Mouse (Mus musculus) heart, postnatal 0 days (tissue): ENCODE measurements around the gene Rhbdd2. TPM values are rescaled to one million over a fixed set of nuclear protein-coding genes. Genes with fewer than 3 reads are reported as not detected.
A peak's percentile ranks its signal among the peaks of the same experiment; 100 is the strongest.

ENCODE experiments used
- ATAC-seq: fragments of 200-750 bp; cut with Nextera tagmentation; 2 replicates; pipeline ENCODE4 v1.8.0; 2017; ENCODE audit warnings: low read depth, moderate number of reproducible peaks, moderate library complexity; ENCODE audit not compliant: insufficient read depth
- DNase-seq: peaks from one replicate; pipeline ENCODE4 v3.0.0-alpha.2; 2016; ENCODE audit warnings: low spot score
- H3K27ac ChIP-seq: fragments of 300-500 bp; sonication (generic); 2 replicates; pipeline ENCODE4 v1.5.1; 2014; ENCODE audit warnings: low read depth, mild to moderate bottlenecking
- H3K27me3 ChIP-seq: fragments of 300-500 bp; sonication (generic); 2 replicates; pipeline ENCODE4 v1.6.1; 2014; ENCODE audit warnings: low read length, mixed read lengths; ENCODE audit not compliant: control insufficient read depth, insufficient read depth
- H3K36me3 ChIP-seq: fragments of 300-500 bp; sonication (generic); replicated peaks from 2 replicates; pipeline ENCODE4 v1.6.1; 2014; ENCODE audit warnings: low read length, mixed read lengths; ENCODE audit not compliant: control insufficient read depth, insufficient read depth
- H3K4me1 ChIP-seq: fragments of 300-500 bp; sonication (generic); 2 replicates; pipeline ENCODE4 v1.6.1; 2014; ENCODE audit warnings: antibody characterized with exemption; ENCODE audit not compliant: control insufficient read depth, insufficient read depth
- H3K4me2 ChIP-seq: fragments of 300-500 bp; sonication (generic); 2 replicates; pipeline ENCODE4 v1.6.1; 2014; ENCODE audit warnings: low read depth, mild to moderate bottlenecking, low read length, moderate library complexity
- H3K4me3 ChIP-seq: fragments of 300-500 bp; sonication (generic); 2 replicates; pipeline ENCODE4 v1.5.1; 2014; ENCODE audit warnings: low read depth, low read length
- H3K9ac ChIP-seq: fragments of 300-500 bp; sonication (generic); replicated peaks from 2 replicates; pipeline ENCODE4 v1.6.1; 2014; ENCODE audit warnings: low read depth, low read length, mixed read lengths
- H3K9me3 ChIP-seq: fragments of 300-500 bp; sonication (generic); replicated peaks from 2 replicates; pipeline ENCODE4 v1.6.1; 2016; ENCODE audit warnings: low read length; ENCODE audit not compliant: control insufficient read depth
- CTCF ChIP-seq: IDR thresholded peaks from 2 replicates; pipeline ENCODE4 v1.5.1; 2016; ENCODE audit warnings: antibody characterized with exemption, control low read depth, low read depth
- EP300 ChIP-seq: IDR thresholded peaks from 2 replicates; pipeline ENCODE4 v1.6.1; 2016; ENCODE audit warnings: antibody characterized with exemption, low read depth
- WGBS: fragments of 180-500 bp; shearing (Covaris S2); extraction: QIAGEN DNeasy Blood & Tissue Kit; methylation state at CpG from one replicate; pipeline ENCODE4 v1.1.7; 2014; 5-methylcytosine and 5-hydroxymethylcytosine counted together
- polyA plus RNA-seq: library from polyadenylated mRNA; unstranded; fragments of >200 nt; fragmentation: Nextera tagmentation; extraction: Ambion mirVana; gene quantifications from 2 replicates; pipeline ENCODE4 v1.2.1, GENCODE M21; 2015
- total RNA-seq: library from RNA; depleted of rRNA; stranded (reverse); fragments of >200 nt; gene quantifications from 2 replicates; pipeline ENCODE4 v1.2.3, GENCODE M21; 2014; ENCODE audit warnings: low replicate concordance

The Rhbdd2 gene
- total and polyA plus RNA-seq, 2 experiments from 2014 or later = 6.7 to 40.0 TPM

DNA sequence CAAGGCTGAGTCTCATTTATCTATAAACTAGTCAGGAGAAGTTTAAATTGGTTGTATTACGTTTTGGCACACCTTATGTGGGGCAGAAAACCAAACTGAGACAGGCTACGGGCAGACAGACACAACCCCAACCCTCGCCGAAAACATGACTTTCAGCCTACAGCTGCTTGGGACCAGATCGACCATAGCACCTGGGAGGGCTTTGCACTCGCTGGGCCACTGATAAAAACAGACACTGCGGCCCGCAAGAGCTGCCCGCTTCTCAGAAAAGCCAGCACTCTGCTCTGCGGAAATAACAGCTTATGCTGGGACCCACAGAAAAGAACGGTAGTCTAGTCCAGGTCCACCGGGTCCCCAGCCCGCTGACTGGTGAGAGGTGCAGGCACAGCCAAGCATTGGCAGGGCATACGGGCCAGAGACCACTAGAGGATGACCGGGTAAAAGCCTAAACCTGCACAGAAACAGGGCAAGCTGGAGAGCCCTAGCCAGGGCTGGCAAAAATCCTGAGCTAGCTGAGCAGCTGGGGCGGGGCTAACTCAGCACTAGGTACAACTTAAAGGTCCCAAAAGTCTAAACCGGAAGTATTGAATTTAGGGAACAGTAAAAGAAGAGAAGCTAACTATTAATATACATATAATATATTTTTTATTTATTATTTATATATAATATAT, 25.4 kb downstream of the Rhbdd2 start:
- TF ChIP-seq CTCF (no peak), EP300 (no peak)
- DNase-seq (no peak), ATAC-seq (no peak)
- no peaks in the 10 kb centered on the region for H3K9me3 ChIP-seq
- H3K36me3 ChIP-seq = no peaks in the 10 kb centered on the region
- H3K4me3 ChIP-seq = no peak overlapping the region
- no peak overlapping the region for H3K9ac ChIP-seq
- no peak overlapping the region for H3K27ac ChIP-seq
- no peaks in the 10 kb centered on the region for H3K4me1 ChIP-seq
- 41% methylated on average over 17 of the region's 17 CpGs for WGBS
- peak overlapping the region; percentile 29; the same call in 1 of the 2 replicates for H3K4me2 ChIP-seq
- H3K27me3 ChIP-seq = no peaks in the 10 kb centered on the region

DNA sequence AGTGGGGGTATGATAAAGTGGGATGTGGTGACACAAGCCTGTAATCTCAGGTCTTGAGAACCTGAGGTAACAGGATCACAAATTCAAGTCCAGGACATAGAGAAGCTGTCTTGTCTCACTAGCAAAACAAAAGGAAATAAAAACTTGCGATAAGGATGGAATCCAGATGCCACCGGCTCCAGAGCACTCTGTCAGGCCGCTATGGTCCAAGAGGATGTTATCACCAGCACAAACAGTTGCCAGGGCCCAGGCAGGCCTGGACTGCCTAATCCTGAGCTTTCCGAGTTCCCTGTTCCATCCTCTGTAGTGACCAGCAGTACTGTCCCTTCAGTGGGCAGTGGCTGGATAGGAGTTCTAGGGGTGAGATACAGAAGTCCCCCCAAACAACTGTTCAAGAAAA, 27.5 kb downstream of the Rhbdd2 start:
- H3K4me2 ChIP-seq = no peak overlapping the region
- ATAC-seq (no peak), DNase-seq (no peak)
- H3K9ac ChIP-seq = no peak overlapping the region
- TF ChIP-seq CTCF (no peak), EP300 (no peak)
- no peak overlapping the region for H3K4me3 ChIP-seq
- no peaks in the 10 kb centered on the region for H3K36me3 ChIP-seq
- no peak overlapping the region for H3K27ac ChIP-seq
- 18% methylated on average over 4 of the region's 4 CpGs for WGBS
- no peaks in the 10 kb centered on the region for H3K27me3 ChIP-seq
- no peaks in the 10 kb centered on the region for H3K4me1 ChIP-seq
- H3K9me3 ChIP-seq = no peaks in the 10 kb centered on the region

- no peaks in the 10 kb centered on the region for H3K4me1 ChIP-seq
- H3K4me2 ChIP-seq = no peak overlapping the region
- H3K9me3 ChIP-seq = peaks cover under 1% of the 10 kb centered on the region; the same call in 1 of the 2 replicates
- H3K36me3 ChIP-seq = no peaks in the 10 kb centered on the region
- DNase-seq = no peak
- H3K9ac ChIP-seq = no peak overlapping the region
- WGBS = 83% methylated on average over 7 of the region's 7 CpGs
- H3K27me3 ChIP-seq = no peaks in the 10 kb centered on the region
- TF ChIP-seq EP300 (no peak), CTCF (no peak)
- no peak overlapping the region for H3K27ac ChIP-seq
- H3K4me3 ChIP-seq = no peak overlapping the region
- no peak for ATAC-seq
These were observed 28.1 kb downstream of the Rhbdd2 start for GRCm38 (mm10) chr5:135660535-135660934.

DNA sequence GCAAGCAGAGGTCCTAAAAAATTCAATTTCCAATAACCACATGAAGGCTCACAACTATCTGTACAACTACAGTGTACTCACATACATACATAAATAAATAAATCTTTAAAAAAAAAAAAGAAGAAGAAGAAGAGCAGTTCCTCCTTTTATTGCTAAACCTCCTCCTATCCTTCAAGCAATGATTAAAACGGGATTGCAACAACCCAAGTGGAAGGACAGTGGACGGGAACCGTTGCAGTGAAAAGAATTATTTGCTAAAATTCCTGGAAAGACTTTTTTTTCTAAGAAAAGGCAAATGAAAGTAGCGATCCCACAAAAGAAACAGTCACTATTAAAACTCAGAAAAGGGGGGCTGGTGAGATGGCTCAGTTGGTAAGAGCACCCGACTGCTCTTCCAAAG, 34.5 kb downstream of the Rhbdd2 start:
- H3K4me2 ChIP-seq = no peak overlapping the region
- H3K4me3 ChIP-seq = no peak overlapping the region
- no peaks in the 10 kb centered on the region for H3K4me1 ChIP-seq
- H3K9me3 ChIP-seq = peaks cover 6% of the 10 kb centered on the region; the same call in 1 of the 2 replicates
- H3K27me3 ChIP-seq = no peaks in the 10 kb centered on the region
- DNase-seq (no peak), ATAC-seq (no peak)
- no peaks in the 10 kb centered on the region for H3K36me3 ChIP-seq
- no peak overlapping the region for H3K27ac ChIP-seq
- 87% methylated on average over 5 of the region's 5 CpGs for whole genome bisulfite sequencing
- no peak overlapping the region for H3K9ac ChIP-seq
- TF ChIP-seq EP300 (no peak), CTCF (no peak)

GRCm38 (mm10) chr5:135668071-135668470, 35.7 kb downstream of the Rhbdd2 start:
- DNase-seq = no peak
- H3K27ac ChIP-seq = no peak overlapping the region
- H3K9ac ChIP-seq = no peak overlapping the region
- no peaks in the 10 kb centered on the region for H3K4me1 ChIP-seq
- no peak overlapping the region for H3K4me2 ChIP-seq
- no peak for ATAC-seq
- H3K9me3 ChIP-seq = peaks cover 6% of the 10 kb centered on the region; the same call in 1 of the 2 replicates
- no peaks in the 10 kb centered on the region for H3K27me3 ChIP-seq
- no peak overlapping the region for H3K4me3 ChIP-seq
- WGBS = 73% methylated on average over 7 of the region's 7 CpGs
- H3K36me3 ChIP-seq = no peaks in the 10 kb centered on the region
- TF ChIP-seq EP300 (no peak), CTCF (no peak)

DNA sequence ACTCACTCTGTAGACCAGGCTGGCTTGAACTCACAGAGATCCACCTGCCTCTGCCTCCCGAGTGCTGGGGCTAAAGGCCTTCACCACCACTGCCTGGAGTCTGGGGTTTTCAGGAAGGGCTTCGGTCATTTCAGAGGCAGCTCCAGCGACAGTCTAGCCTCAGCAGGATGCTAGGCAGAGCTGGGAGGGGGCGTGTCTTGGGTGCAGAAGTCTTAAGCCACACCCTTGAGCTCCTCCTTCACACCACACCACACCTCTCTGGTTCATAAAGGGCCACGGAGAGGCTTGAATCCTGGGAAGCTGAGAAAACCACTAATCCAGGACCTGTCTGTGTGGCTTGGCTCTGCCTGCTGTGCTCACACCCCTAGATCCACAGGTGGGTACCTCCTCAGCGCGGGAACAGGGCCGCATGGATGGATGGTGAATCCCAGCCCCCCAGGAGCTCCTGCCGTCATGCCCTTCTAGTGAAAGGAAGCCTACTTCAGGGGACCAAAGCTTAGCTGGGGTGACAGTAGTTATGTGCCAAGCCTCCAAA, 37.4 kb downstream of the Rhbdd2 start, which contains the start of gene Por:
Gene Por, plus strand, starts transcription at position 293 of the 535 bp plus-strand sequence.
- H3K9ac ChIP-seq = no peak within 1 kb of the TSS
- 30% methylated on average over 9 of the region's 9 CpGs for WGBS
- no peak within 1 kb of the TSS for H3K27ac ChIP-seq
- H3K4me2 ChIP-seq = no peak within 1 kb of the TSS
- ATAC-seq (peak; percentile 30; the same call in 1 of the 2 replicates), DNase-seq (no peak)
- no peaks in the 10 kb centered on the region for H3K27me3 ChIP-seq
- no peak within 1 kb of the TSS for H3K4me3 ChIP-seq
- peaks cover 6% of the 10 kb centered on the region; the same call in 1 of the 2 replicates for H3K9me3 ChIP-seq
- H3K4me1 ChIP-seq = no peaks in the 10 kb centered on the region
- TF ChIP-seq EP300 (no peak), CTCF (no peak)
- H3K36me3 ChIP-seq = no peaks in the 10 kb centered on the region
